Mouse (Mus musculus) lung, adult 18-20 months (tissue): ENCODE data around the gene Cgref1.

ENCODE experiments used
- DNase-seq, 2 experiments: peaks; one replicate each; pipeline ENCODE4 v3.0.0; 2022; ENCODE audit warnings: mixed read lengths in 2 of 2

Gene Cgref1

GRCm38 (mm10) chr5:30944956-30945781 lies at the start of gene Cgref1:
Gene Cgref1, minus strand, starts transcription at chr5:30945591.
- peak; percentile 62 to 77 for DNase-seq

DNA sequence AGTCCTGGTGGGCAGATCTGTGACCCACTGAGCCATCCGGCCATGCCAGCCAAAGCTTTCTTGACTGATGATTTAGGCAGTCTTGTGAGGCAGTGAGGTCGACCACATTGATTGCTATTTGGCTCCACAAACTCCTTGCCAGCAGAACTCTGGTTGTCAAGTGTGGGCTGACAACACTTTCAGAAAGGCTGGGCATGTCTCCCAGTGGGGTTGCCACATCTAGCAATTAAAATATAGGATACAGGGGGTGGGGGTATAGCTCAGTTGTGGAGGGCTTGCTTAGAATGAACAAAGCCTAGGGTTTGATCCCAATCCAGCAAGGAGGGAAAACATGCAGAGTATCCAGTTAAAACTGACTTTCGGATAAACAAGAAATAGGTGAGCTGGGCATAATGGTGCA lies 48.7 kb upstream of the Cgref1 start:
- DNase-seq: no peak

- DNase-seq: no peak
These were observed 47.7 kb upstream of the Cgref1 start for GRCm38 (mm10) chr5:30992980-30993676.

GRCm38 (mm10) chr5:30982357-30982756 lies 37.0 kb upstream of the Cgref1 start:
- no peak for DNase-seq

GRCm38 (mm10) chr5:30974870-30975656 lies 29.7 kb upstream of the Cgref1 start:
- DNase-seq: peak in 1 of 2 experiments; percentile 28

GRCm38 (mm10) chr5:30969440-30969839 lies 24.0 kb upstream of the Cgref1 start:
- peak in 1 of 2 experiments; percentile 32 for DNase-seq

- peak; percentile 66 to 68 for DNase-seq
These were observed 23.0 kb upstream of the Cgref1 start, which contains the start of gene Tcf23 for GRCm38 (mm10) chr5:30968416-30968815. Gene Tcf23, plus strand, starts transcription at chr5:30968662.

DNA sequence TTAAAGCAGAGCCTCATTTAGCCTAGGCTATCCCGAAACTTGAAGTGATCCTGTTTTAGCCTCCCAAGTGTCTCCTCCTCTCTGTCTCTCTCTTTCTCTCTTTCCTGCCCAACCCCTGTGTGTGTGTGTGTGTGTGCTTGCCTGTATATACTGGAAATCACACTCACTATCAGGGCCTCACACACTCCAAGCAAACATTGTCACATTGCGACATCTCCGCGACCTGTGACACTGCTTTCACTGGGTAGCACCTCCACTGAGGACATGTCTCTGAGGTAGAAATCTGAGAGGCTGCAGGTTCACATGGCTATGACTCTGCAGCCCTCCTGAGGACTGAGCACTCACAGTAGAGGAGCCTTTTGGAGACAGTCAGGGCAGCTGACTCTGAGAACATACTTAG lies 20.8 kb upstream of the Cgref1 start:
- no peak for DNase-seq

DNA sequence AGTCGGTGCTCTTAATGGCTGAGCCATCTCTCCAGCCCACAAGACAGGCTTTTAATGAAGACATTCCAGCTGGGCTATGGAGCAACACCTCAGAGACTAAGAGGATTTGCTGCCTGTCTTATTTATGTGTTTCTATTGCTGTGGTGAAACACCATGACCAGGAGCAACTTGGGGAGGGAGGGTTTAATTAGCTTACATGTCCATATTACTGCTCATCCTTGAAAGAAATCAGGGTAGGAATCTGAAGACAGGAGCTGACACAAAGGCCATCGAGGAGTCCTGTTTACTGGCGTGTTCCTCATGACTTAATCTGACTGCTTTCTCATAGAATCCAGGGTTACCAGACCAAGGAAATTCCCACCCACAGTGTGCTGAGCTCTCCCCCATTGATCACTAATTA lies 18.5 kb upstream of the Cgref1 start:
- no peak for DNase-seq

DNA sequence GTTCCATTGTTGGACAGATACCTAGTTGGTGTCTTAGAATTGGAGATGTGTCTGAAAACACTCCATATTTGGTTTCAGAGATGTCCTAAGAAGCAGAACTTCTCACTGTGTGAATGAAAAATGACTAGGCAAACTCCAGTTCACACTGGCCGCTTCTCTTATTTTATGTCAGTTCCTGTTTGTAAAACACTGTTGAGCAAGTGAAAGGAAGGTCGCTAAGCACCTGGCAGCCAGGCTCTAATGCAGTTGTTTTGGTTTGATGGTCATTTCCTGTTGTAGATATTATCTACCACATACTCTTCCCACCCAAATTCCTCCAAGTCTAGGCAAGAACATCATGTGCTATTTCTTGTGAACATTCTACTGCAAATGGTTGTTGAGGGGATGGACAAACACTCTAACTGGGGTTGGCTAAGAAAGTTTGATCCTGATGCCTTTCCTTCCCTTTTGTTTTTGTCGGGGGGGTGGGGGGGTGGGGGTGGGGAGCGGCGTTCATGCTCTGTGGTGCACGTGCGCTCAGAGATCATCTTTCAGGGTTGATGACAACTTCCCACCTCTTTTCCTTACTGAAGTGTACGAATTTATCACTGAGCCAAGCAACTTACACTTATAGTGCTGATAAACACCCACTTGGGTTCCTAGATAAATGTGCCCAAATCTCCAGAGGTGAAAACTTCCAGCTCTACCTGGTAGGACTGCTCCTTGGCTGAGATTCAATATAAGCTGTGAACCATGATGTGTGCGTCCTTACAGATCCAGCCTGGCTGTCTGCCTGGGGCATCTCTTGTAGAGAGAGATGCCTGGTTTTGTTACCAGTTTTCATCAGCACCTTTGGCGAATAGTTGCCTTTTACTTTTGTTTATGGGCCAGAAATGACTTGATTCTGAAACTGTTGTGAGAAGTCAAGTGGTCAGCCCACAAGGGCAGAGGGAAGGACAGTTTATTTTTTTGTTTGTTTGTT lies 16.4 kb upstream of the Cgref1 start:
- peak; percentile 38 to 63 for DNase-seq

- no peak for DNase-seq
These were observed 15.4 kb upstream of the Cgref1 start for GRCm38 (mm10) chr5:30960814-30961213.

DNA sequence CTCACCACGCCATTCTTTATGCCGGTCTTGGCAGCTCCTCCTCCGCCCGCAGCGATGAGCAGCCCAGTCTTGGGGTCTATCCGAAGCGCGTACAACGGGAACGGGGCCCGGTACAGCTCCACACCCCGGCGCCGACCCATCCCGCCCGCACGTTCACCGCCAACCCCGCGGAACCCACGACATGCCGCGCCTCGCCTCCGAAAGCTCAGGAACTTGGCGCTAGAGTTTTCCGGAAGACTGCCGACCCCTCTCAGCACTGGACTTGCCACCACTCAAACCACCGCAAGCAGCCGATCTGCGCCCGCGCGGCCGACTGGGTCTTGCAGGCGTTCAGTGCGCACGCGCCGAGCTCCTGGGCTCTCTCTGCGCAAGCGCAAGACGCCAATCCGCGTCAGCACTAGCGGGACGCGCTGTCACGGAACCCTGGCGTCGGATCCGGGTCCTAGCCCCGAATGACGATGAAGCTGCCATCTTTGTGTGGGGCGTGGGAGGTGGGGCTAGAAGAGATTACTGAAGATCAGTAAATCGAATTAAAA lies 14.6 kb upstream of the Cgref1 start, which contains the start of gene Preb:
Gene Preb (minus strand): TSS at position 396 of the 536 bp plus-strand sequence.
- DNase-seq: peak; percentile 97 to 98

- no peak for DNase-seq
These were observed 13.9 kb upstream of the Cgref1 start for GRCm38 (mm10) chr5:30959198-30959854.

DNA sequence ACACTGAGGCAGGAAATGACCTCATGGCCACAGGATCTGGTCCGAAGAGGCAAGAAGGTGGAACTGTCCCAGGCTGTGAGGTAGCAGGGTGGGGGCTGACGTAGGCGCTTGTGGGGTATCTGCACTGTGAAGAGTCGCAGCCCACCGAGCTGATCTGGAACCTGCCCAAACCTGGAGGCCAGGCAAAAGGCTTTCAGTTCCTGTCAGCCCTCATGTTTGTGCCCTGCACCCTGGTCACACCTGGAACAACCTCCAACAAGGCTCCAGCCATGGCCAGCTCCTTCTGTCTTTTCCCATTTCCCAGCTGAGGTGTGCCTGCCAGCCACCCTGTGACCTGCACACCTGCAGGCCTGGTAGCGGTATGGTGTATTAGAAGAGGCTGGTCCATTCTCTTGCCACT lies 12.5 kb upstream of the Cgref1 start:
- no peak for DNase-seq

- no peak for DNase-seq
These were observed 10.4 kb upstream of the Cgref1 start for GRCm38 (mm10) chr5:30955751-30956150.

DNA sequence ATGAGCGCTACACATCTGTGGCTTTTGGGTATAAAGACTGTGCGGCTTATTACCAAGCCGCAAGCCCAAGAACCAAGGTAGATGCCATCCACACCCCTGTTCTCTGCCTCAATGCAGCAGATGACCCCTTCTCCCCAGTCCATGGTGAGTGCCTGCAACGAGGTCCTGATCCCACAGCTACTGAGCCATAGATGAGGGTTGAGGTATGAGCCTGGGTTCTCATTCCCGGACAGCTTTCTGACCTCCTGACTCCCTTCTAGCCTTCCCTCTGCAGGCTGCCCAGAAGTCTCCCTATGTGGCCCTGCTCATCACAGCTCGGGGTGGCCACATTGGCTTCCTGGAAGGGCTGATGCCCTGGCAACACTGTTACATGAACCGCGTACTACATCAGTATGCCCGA lies 9.2 kb upstream of the Cgref1 start:
- DNase-seq: no peak

GRCm38 (mm10) chr5:30954065-30954464 lies 8.7 kb upstream of the Cgref1 start:
- DNase-seq: no peak

GRCm38 (mm10) chr5:30952551-30952950 lies 7.2 kb upstream of the Cgref1 start:
- no peak for DNase-seq

DNA sequence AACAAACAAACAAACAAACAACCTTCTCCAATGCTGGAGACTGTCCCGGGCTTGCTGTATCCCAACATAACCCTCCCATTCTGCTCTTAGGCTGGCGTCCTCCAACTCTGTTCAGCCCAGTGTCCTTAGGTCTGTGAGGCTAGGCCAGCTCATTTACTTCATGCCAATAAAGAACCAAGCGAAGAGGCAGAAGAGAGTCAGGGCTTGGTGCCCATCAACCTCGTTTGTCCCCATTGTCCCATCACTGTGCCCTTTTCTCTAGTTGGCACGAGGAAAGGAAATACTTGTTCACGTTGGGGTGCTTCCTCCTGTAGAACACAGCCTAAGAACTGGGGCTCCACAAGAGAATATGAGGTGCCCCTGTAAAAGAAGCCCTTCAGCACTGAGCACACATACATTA lies 6.3 kb upstream of the Cgref1 start:
- DNase-seq: no peak

DNA sequence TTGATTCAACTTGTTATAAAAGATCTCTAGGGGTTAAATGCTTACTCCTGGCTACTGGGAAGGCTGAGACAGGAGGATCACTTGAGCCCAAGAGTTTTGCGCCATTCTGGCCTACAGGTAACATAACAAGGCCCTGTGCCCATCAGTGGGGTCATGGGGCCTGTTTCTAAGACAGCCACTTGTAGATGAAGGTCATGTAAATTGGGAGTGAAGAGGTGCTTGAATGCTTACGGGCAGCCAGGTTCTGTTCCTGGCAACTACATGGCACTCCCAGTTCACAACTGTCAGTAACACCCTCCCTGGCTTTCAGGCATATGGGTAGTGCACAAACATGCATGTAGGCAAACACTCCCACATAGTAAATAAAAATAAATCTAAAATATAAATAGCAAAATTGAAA lies 5.5 kb upstream of the Cgref1 start:
- DNase-seq: no peak

GRCm38 (mm10) chr5:30950451-30950850 lies 5.1 kb upstream of the Cgref1 start:
- DNase-seq: no peak
